Mouse (Mus musculus) hindbrain, embryonic 10.5 days (tissue): ENCODE measurements around the gene Unc5cl. TPM values are rescaled to one million over a fixed set of nuclear protein-coding genes. Genes with fewer than 3 reads are reported as not detected.

Experiments
- DNase-seq: peaks from one replicate; pipeline ENCODE4 v3.0.0-alpha.2; 2017; ENCODE audit warnings: low spot score
- H3K27ac ChIP-seq: fragments of 300-500 bp; sonication (generic); 2 replicates; pipeline ENCODE4 v1.5.1; 2016; ENCODE audit warnings: mild to moderate bottlenecking, moderate library complexity
- H3K27me3 ChIP-seq: fragments of 300-500 bp; sonication (generic); 2 replicates; pipeline ENCODE4 v1.6.1; 2016; ENCODE audit warnings: mild to moderate bottlenecking; ENCODE audit not compliant: poor library complexity, insufficient read depth, severe bottlenecking
- H3K36me3 ChIP-seq: fragments of 300-500 bp; sonication (generic); 2 replicates; pipeline ENCODE4 v1.6.1; 2016; ENCODE audit warnings: mild to moderate bottlenecking, moderate library complexity
- H3K4me1 ChIP-seq: fragments of 300-500 bp; sonication (generic); replicated peaks from 2 replicates; pipeline ENCODE4 v1.6.1; 2016; ENCODE audit warnings: mild to moderate bottlenecking
- H3K4me3 ChIP-seq: fragments of 300-500 bp; sonication (generic); 2 replicates; pipeline ENCODE4 v1.5.1; 2016; ENCODE audit warnings: mild to moderate bottlenecking, moderate library complexity
- H3K9me3 ChIP-seq: fragments of 300-500 bp; sonication (generic); 2 replicates; pipeline ENCODE4 v1.6.1; 2016; ENCODE audit warnings: mild to moderate bottlenecking, moderate library complexity
- WGBS: fragments of 180-500 bp; shearing (Covaris S2); methylation state at CpG from one replicate; pipeline ENCODE4 v1.1.7; 2016; 5-methylcytosine and 5-hydroxymethylcytosine counted together
- polyA plus RNA-seq: library from polyadenylated mRNA; unstranded; fragments of >200 nt; fragmentation: Nextera tagmentation; extraction: Ambion mirVana; gene quantifications from 2 replicates; pipeline ENCODE4 v1.2.1, GENCODE M21; 2016

Gene Unc5cl
- polyA plus RNA-seq, 1 experiment from 2014 or later = 0.07 TPM

GRCm38 (mm10) chr17:48419571-48419970 is 35.1 kb upstream of the Unc5cl start:
- no peak overlapping the region for H3K4me3 ChIP-seq
- H3K9me3 ChIP-seq = no peaks in the 10 kb centered on the region
- H3K36me3 ChIP-seq = peaks cover 49% of the 10 kb centered on the region
- H3K4me1 ChIP-seq = no peaks in the 10 kb centered on the region
- no peak overlapping the region for H3K27ac ChIP-seq
- H3K27me3 ChIP-seq = no peaks in the 10 kb centered on the region
- WGBS = 78% methylated on average over 2 of the region's 2 CpGs
- DNase-seq = no peak

- WGBS = 90% methylated on average over 9 of the region's 9 CpGs
- peaks cover 21% of the 10 kb centered on the region for H3K4me1 ChIP-seq
- DNase-seq = no peak
- H3K4me3 ChIP-seq = no peak overlapping the region
- no peaks in the 10 kb centered on the region for H3K27me3 ChIP-seq
- H3K27ac ChIP-seq = no peak overlapping the region
- H3K9me3 ChIP-seq = no peaks in the 10 kb centered on the region
- 0 out of 2 replicates have a peak, but pooled peaks cover 4% of the 10 kb centered on the region for H3K36me3 ChIP-seq
Measured at GRCm38 (mm10) chr17:48424237-48424636, 30.5 kb upstream of the Unc5cl start.

GRCm38 (mm10) chr17:48425823-48426612 is 28.7 kb upstream of the Unc5cl start:
- Histone ChIP-seq H3K27me3 (no peaks in the 10 kb centered on the region), H3K9me3 (no peaks in the 10 kb centered on the region), H3K36me3 (no peaks in the 10 kb centered on the region), H3K27ac (0 out of 2 replicates have a peak overlapping the region, but pooled peaks have one; percentile 40), H3K4me1 (peaks cover 32% of the 10 kb centered on the region), H3K4me3 (no peak overlapping the region)
- DNase-seq = no peak
- WGBS = 61% methylated on average over 9 of the region's 9 CpGs

GRCm38 (mm10) chr17:48426991-48427750 is 27.5 kb upstream of the Unc5cl start:
- 71% methylated on average over 13 of the region's 13 CpGs for WGBS
- peaks cover 42% of the 10 kb centered on the region for H3K4me1 ChIP-seq
- peak overlapping the region; percentile 69 for H3K27ac ChIP-seq
- H3K36me3 ChIP-seq = no peaks in the 10 kb centered on the region
- no peaks in the 10 kb centered on the region for H3K9me3 ChIP-seq
- H3K4me3 ChIP-seq = no peak overlapping the region
- no peaks in the 10 kb centered on the region for H3K27me3 ChIP-seq
- DNase-seq = no peak

GRCm38 (mm10) chr17:48427852-48428530 is 26.7 kb upstream of the Unc5cl start:
- no peak for DNase-seq
- WGBS = 68% methylated on average over 11 of the region's 11 CpGs
- Histone ChIP-seq H3K4me1 (peaks cover 50% of the 10 kb centered on the region), H3K9me3 (no peaks in the 10 kb centered on the region), H3K27me3 (no peaks in the 10 kb centered on the region), H3K36me3 (no peaks in the 10 kb centered on the region), H3K4me3 (no peak overlapping the region), H3K27ac (peak overlapping the region; percentile 69; the same call in 1 of the 2 replicates)

GRCm38 (mm10) chr17:48430394-48430793 is 24.3 kb upstream of the Unc5cl start:
- Histone ChIP-seq H3K36me3 (no peaks in the 10 kb centered on the region), H3K4me3 (no peak overlapping the region), H3K27ac (peak overlapping the region; percentile 75), H3K9me3 (no peaks in the 10 kb centered on the region), H3K4me1 (peaks cover 54% of the 10 kb centered on the region), H3K27me3 (no peaks in the 10 kb centered on the region)
- 63% methylated on average over 5 of the region's 5 CpGs for WGBS
- DNase-seq = no peak

- peaks cover 53% of the 10 kb centered on the region for H3K4me1 ChIP-seq
- 78% methylated on average over 5 of the region's 5 CpGs for WGBS
Measured at GRCm38 (mm10) chr17:48431054-48431453, 23.6 kb upstream of the Unc5cl start.

GRCm38 (mm10) chr17:48432158-48432980 is 22.3 kb upstream of the Unc5cl start, which contains the start of gene Apobec2:
Gene Apobec2 (minus strand): TSS chr17:48432930.
- WGBS = 72% methylated on average over 16 of the region's 16 CpGs
- H3K27me3 ChIP-seq = no peaks in the 10 kb centered on the region
- peak; percentile 25 for DNase-seq
- no peaks in the 10 kb centered on the region for H3K9me3 ChIP-seq
- H3K4me3 ChIP-seq = no peak within 1 kb of the TSS
- peak within 1 kb of the TSS; percentile 73 for H3K27ac ChIP-seq
- no peaks in the 10 kb centered on the region for H3K36me3 ChIP-seq
- H3K4me1 ChIP-seq = peaks cover 54% of the 10 kb centered on the region

More at GRCm38 (mm10) chr17:48431054-48431453, 23.6 kb upstream of the Unc5cl start:
- H3K27me3 ChIP-seq = no peaks in the 10 kb centered on the region
- H3K4me3 ChIP-seq = no peak overlapping the region
- no peak overlapping the region for H3K27ac ChIP-seq
- DNase-seq = no peak
- no peaks in the 10 kb centered on the region for H3K9me3 ChIP-seq
- H3K36me3 ChIP-seq = no peaks in the 10 kb centered on the region

- DNase-seq = no peak
- Histone ChIP-seq H3K27ac (peak overlapping the region; percentile 73), H3K4me1 (peaks cover 58% of the 10 kb centered on the region), H3K9me3 (no peaks in the 10 kb centered on the region), H3K4me3 (no peak overlapping the region), H3K27me3 (no peaks in the 10 kb centered on the region), H3K36me3 (no peaks in the 10 kb centered on the region)
- WGBS = 83% methylated on average over 20 of the region's 20 CpGs
Measured at GRCm38 (mm10) chr17:48433006-48433655, 21.6 kb upstream of the Unc5cl start.

- Histone ChIP-seq H3K36me3 (no peaks in the 10 kb centered on the region), H3K9me3 (no peaks in the 10 kb centered on the region), H3K4me3 (no peak overlapping the region), H3K27me3 (no peaks in the 10 kb centered on the region), H3K27ac (no peak overlapping the region), H3K4me1 (peaks cover 52% of the 10 kb centered on the region)
- DNase-seq = no peak
- WGBS = 78% methylated on average over 6 of the region's 6 CpGs
Measured at GRCm38 (mm10) chr17:48433689-48434330, 20.9 kb upstream of the Unc5cl start.

GRCm38 (mm10) chr17:48434479-48434878 is 20.2 kb upstream of the Unc5cl start:
- 81% methylated on average over 5 of the region's 5 CpGs for WGBS
- Histone ChIP-seq H3K9me3 (no peaks in the 10 kb centered on the region), H3K4me1 (peaks cover 52% of the 10 kb centered on the region), H3K4me3 (no peak overlapping the region), H3K36me3 (no peaks in the 10 kb centered on the region), H3K27me3 (no peaks in the 10 kb centered on the region), H3K27ac (no peak overlapping the region)
- no peak for DNase-seq
